Mouse (Mus musculus): ENCODE measurements around the gene 2310034G01Rik.

2310034G01Rik gene

DNA sequence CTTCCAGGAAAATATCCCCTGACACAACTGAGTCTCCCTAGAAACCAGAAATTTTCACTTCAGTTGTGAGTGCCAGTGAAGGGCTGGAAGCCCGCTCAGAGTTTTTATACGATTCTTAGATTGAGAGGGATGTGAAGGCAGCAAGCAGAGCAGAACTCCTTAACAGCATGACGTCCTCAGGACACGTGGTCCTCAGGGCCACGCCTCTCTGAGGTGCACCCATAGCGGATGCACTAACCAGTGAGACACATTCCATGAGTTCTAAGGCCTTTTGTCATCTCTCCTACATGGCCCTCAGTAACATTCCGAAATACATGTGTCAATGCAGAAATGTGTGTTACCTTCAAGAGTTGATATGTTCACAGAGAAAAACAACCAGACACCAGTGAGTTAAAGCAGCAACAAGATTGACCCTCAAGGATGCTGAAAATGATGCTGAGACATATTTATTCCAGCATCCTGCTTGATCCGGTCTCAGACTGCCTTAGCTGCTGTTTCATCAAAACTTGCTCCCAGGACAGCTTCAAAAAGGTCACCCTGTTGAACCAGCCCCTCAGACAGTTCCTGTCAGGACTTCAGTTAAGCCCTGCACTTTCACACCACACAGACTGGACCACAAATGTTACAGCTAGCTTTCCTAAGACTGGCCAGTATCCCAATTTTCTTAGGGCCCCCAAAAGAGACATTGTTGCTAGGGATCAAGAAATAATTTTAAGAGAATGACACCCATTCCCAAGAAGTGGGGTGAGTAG lies 49.6 kb downstream of the 2310034G01Rik start:
- no peak for DNase-seq (ENCODE audit: low read depth, low spot score)

Measured in skeletal muscle tissue, adult 2 months (tissue).